16 mouse cellular contexts compared by ENCODE assay signal in genomic region chr15:27858179-27858819, GRCm38 (mm10).
"Had no signal": no experiment of that assay in that cellular context is flagged by ENCODE, and none has a peak within 500 bp of the region (broad histone marks: within the 10 kb centered on the region; RNA-seq: fewer than 3 reads in every experiment).

No protein-coding gene starts in this region.

- H3K27me3 ChIP-seq: limb, embryonic 13.5 days; midbrain, embryonic 15.5 days; neural tube, embryonic 13.5 days had no signal

- DNase-seq: kidney, adult 8-10 months; layer of hippocampus, adult 9-11 months; layer of hippocampus, postnatal 36 days; left cerebral cortex, postnatal 4 days; lung, adult 18-20 months; lung, postnatal 4 days; retina, postnatal 1 day; right cerebral cortex, postnatal 4 days; spleen, adult 18-20 months; thymus, postnatal 36 days had no signal

- H3K9ac ChIP-seq: limb, embryonic 13.5 days; liver, embryonic 14.5 days; midbrain, embryonic 15.5 days; neural tube, embryonic 13.5 days had no signal

- H3K27ac ChIP-seq: limb, embryonic 13.5 days; liver, embryonic 14.5 days; midbrain, embryonic 15.5 days; neural tube, embryonic 13.5 days had no signal

- H3K4me1 ChIP-seq: limb, embryonic 13.5 days; midbrain, embryonic 15.5 days had no signal

- H3K4me3 ChIP-seq: limb, embryonic 13.5 days; megakaryocyte, embryonic 14.5 days; midbrain, embryonic 15.5 days; neural tube, embryonic 13.5 days had no signal

- H3K4me2 ChIP-seq: limb, embryonic 13.5 days; midbrain, embryonic 11.5 days; midbrain, embryonic 15.5 days; neural tube, embryonic 13.5 days had no signal

- H3K9me3 ChIP-seq: limb, embryonic 13.5 days; megakaryocyte, embryonic 14.5 days; midbrain, embryonic 15.5 days; neural tube, embryonic 13.5 days had no signal

- ATAC-seq: midbrain, embryonic 15.5 days had no signal
